Mouse (Mus musculus): Measurements from ENCODE around the gene 4932438A13Rik.

Gene 4932438A13Rik

GRCm38 (mm10) chr3:36864466-36864865 lies 1.6 kb downstream of the 4932438A13Rik start:
- in situ Hi-C loops (cut with MboI; ENCODE audit: low pct_unique_long_range_greater_than_20kb in 1 of 2, low sequenced_read_pairs in 2 of 2, unreplicated experiment in 1 of 2) = no loop called here

- in situ Hi-C loops (cut with MboI; ENCODE audit: low pct_unique_long_range_greater_than_20kb in 1 of 2, low sequenced_read_pairs in 2 of 2, unreplicated experiment in 1 of 2) = no loop called here
These were observed 42.5 kb downstream of the 4932438A13Rik start for GRCm38 (mm10) chr3:36905372-36905771.

DNA sequence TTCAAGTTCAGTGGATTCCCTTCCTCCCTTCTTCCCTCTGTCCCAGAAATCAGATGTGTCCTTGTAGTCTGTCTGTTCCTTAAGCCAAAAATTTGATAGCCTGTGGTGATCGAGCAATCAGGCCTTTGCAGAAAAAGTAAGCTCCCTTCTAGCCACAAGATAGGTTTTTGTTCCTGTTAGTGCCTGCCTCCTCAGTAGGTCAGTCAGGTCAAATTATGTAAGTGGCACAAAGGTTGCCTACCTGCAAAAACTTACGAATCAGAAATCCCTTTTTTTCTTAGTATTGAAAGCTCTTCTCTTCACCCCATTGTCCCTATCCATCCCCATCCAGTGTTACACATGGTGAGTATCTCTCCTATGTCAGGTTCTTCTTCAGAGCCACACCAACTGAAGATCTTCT lies 54.9 kb downstream of the 4932438A13Rik start:
- in situ Hi-C loops (cut with MboI; ENCODE audit: low pct_unique_long_range_greater_than_20kb in 1 of 2, low sequenced_read_pairs in 2 of 2, unreplicated experiment in 1 of 2) = no loop called here

DNA sequence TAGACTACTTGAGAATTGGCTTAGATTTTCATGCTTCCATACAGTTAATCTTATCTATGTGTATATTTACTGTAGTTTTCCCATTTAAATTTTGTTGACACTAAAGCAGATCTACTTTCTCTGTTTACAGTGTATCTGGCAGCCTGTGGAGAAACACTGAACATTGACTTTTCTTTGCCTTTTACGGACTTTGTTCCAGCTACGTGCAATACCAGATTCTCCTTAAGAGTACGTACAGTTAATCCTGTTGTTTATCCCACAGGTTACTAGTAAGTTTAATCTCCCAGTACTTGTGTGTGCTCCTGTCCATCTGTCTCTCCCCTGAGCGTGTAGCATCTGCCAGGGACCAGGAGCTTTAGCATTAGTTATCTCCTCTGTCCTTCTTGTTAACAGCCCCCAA lies 55.4 kb downstream of the 4932438A13Rik start:
- in situ Hi-C loops (cut with MboI; ENCODE audit: low pct_unique_long_range_greater_than_20kb in 1 of 2, low sequenced_read_pairs in 2 of 2, unreplicated experiment in 1 of 2) = no loop called here

DNA sequence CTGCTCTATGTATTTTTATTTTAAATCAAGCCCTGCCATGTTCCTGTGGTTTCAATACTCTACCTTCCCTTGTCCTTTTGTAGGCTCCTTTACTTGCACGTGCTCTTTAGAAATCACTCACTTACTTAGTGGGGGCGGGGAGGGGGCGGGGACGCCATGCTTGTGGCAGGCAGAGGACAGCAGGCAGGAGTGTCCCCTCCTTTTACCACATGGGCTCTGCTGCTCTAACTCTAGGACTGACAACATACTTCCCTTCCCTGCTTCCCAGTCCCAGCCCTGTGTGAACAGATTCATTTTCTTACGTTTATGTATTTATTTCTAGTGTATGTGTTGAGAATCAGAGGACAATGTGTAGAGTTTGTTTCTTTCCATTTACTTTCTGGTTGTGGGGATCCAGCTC lies 78.7 kb downstream of the 4932438A13Rik start:
- in situ Hi-C loops (cut with MboI; ENCODE audit: low pct_unique_long_range_greater_than_20kb in 1 of 2, low sequenced_read_pairs in 2 of 2, unreplicated experiment in 1 of 2) = no loop called here

DNA sequence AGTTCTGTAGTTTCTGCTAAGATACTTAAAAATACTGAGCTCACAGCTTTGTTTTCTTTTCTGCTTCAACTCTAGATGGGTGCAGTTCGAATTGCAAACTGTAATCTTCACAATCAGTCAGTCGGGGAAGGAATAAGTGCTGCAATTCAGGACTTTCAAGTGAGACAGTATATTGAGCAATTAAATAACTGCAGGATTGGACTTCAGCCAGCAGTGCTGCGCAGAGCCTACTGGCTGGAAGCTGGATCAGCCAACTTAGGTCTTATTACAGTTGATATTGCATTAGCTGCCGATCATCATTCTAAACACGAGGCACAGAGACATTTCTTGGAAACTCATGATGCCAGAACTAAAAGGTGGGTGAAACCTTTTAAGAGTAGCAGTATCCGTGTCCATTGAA lies 79.2 kb downstream of the 4932438A13Rik start:
- in situ Hi-C loops (cut with MboI; ENCODE audit: low pct_unique_long_range_greater_than_20kb in 1 of 2, low sequenced_read_pairs in 2 of 2, unreplicated experiment in 1 of 2) = no loop called here

GRCm38 (mm10) chr3:36943706-36944105 lies 80.8 kb downstream of the 4932438A13Rik start:
- in situ Hi-C loops (cut with MboI; ENCODE audit: low pct_unique_long_range_greater_than_20kb in 1 of 2, low sequenced_read_pairs in 2 of 2, unreplicated experiment in 1 of 2) = no loop called here

DNA sequence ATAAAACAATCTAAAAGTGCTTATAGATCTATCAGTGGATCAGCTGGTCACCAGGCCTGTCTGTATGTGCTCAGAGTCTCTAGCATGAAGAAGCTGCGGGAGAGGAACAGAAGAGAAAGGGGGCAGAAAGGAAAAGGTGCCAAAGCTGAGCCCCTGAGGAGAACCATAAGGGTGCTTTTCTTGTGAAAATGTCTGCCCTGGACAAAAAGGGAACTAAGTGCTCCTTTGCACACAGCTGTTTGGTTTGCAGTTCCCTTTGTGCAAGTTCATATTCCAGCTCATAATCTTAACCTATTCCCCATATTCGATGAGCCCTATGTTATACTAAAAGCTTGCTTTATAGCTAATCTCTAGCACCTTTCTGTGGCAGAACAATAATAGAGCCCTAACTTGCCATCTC lies 175.1 kb downstream of the 4932438A13Rik start:
- in situ Hi-C loops (cut with MboI; ENCODE audit: low pct_unique_long_range_greater_than_20kb in 1 of 2, low sequenced_read_pairs in 2 of 2, unreplicated experiment in 1 of 2) = no loop called here

- in situ Hi-C loops (cut with MboI; ENCODE audit: low pct_unique_long_range_greater_than_20kb in 1 of 2, low sequenced_read_pairs in 2 of 2, unreplicated experiment in 1 of 2) = no loop called here
These were observed 176.9 kb downstream of the 4932438A13Rik start for GRCm38 (mm10) chr3:37039811-37040210.

DNA sequence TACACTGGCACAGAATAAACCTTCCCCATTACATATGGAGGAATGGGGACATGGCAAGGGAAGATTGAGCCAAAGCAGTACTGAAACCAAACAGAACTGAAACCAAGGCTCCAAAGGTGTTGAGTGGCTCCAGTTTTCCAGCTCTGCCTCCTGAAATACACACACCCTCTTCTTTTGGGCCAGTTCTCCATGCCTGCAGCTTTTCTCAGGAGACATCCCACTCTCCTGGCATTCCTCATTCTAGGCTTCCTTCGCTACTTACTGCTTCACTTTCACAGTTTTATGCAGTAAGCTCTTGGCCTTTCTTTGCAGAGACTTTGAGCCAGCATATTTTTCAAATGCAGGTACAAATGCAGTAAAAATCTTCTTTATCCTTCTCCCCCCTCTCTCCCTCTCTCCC lies 188.6 kb downstream of the 4932438A13Rik start:
- in situ Hi-C loops (cut with MboI; ENCODE audit: low pct_unique_long_range_greater_than_20kb in 1 of 2, low sequenced_read_pairs in 2 of 2, unreplicated experiment in 1 of 2) = loop anchor here in 1 of 2 experiments (25.0 kb wide), 1 partner anchor 414 kb away; no protein-coding TSS in a partner anchor

- in situ Hi-C loops (cut with MboI; ENCODE audit: low pct_unique_long_range_greater_than_20kb in 1 of 2, low sequenced_read_pairs in 2 of 2, unreplicated experiment in 1 of 2) = loop anchor here in 1 of 2 experiments (25.0 kb wide), 1 partner anchor 426 kb away; no protein-coding TSS in a partner anchor
These were observed 200.5 kb downstream of the 4932438A13Rik start, which contains the start of gene Adad1 for GRCm38 (mm10) chr3:37063406-37063805. TSS of gene Adad1 (plus strand) at chr3:37063527.

GRCm38 (mm10) chr3:37073211-37073610 lies 210.3 kb downstream of the 4932438A13Rik start:
- in situ Hi-C loops (cut with MboI; ENCODE audit: low pct_unique_long_range_greater_than_20kb in 1 of 2, low sequenced_read_pairs in 2 of 2, unreplicated experiment in 1 of 2) = loop anchor here in 1 of 2 experiments (25.0 kb wide), 1 partner anchor 436 kb away; no protein-coding TSS in a partner anchor

DNA sequence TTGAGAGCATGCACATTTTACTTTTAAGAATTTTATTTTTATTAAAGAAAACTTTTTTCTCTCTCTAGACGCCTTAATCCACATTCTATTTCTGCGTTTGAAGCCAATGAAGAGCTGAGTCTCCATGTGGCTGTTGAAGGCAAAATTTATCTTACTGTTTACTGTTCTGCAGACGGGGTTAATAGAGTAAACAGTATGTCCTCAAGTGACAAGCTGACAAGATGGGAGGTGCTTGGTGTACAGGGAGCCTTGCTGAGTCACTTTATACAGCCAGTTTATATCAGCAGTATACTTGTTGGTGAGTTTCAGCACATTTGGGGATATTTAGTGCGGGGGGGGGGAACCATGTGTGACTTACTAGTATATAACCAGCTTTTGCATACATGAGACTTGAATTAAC lies 222.0 kb downstream of the 4932438A13Rik start:
- in situ Hi-C loops (cut with MboI; ENCODE audit: low pct_unique_long_range_greater_than_20kb in 1 of 2, low sequenced_read_pairs in 2 of 2, unreplicated experiment in 1 of 2) = no loop called here

- in situ Hi-C loops (cut with MboI; ENCODE audit: low pct_unique_long_range_greater_than_20kb in 1 of 2, low sequenced_read_pairs in 2 of 2, unreplicated experiment in 1 of 2) = no loop called here
These were observed 227.8 kb downstream of the 4932438A13Rik start for GRCm38 (mm10) chr3:37090721-37091120.
